Mouse (Mus musculus): ENCODE measurements at regions not wholly inside any gene's neighbourhood (a gene's known extent, or its start where the extent isn't known, plus 50 kb on each side); places are given as distances from the start of the nearest gene placed in this dataset.

GRCm38 (mm10) chr10:109160730-109161129 is 149.9 kb upstream of the Syt1 start:
- DNase-seq (ENCODE audit: low spot score) = no peak

GRCm38 (mm10) chr10:109155768-109156167 is 145.0 kb upstream of the Syt1 start:
- no peak for DNase-seq (ENCODE audit: low spot score)

- DNase-seq (ENCODE audit: low spot score) = no peak
These were observed 129.7 kb upstream of the Syt1 start for GRCm38 (mm10) chr10:109140421-109140938.

- DNase-seq (ENCODE audit: low spot score) = no peak
These were observed 126.3 kb upstream of the Syt1 start for GRCm38 (mm10) chr10:109136763-109137732.

GRCm38 (mm10) chr10:109134521-109134920 is 123.7 kb upstream of the Syt1 start:
- no peak for DNase-seq (ENCODE audit: low spot score)

- no peak for DNase-seq (ENCODE audit: low spot score)
These were observed 121.3 kb upstream of the Syt1 start for GRCm38 (mm10) chr10:109132091-109132573.

GRCm38 (mm10) chr10:109129552-109130110 is 118.8 kb upstream of the Syt1 start:
- no peak for DNase-seq (ENCODE audit: low spot score)

GRCm38 (mm10) chr10:109129068-109129467 is 118.3 kb upstream of the Syt1 start:
- DNase-seq (ENCODE audit: low spot score) = no peak

- no peak for DNase-seq (ENCODE audit: low spot score)
These were observed 115.9 kb upstream of the Syt1 start for GRCm38 (mm10) chr10:109126699-109127098.

- peak; percentile 62 for DNase-seq (ENCODE audit: low spot score)
These were observed 106.4 kb upstream of the Syt1 start for GRCm38 (mm10) chr10:109117143-109117542.

- DNase-seq (ENCODE audit: low spot score) = no peak
These were observed 104.3 kb upstream of the Syt1 start for GRCm38 (mm10) chr10:109115013-109115627.

GRCm38 (mm10) chr10:109105781-109106180 is 95.0 kb upstream of the Syt1 start:
- DNase-seq (ENCODE audit: low spot score) = no peak

GRCm38 (mm10) chr10:109092219-109092618 is 81.4 kb upstream of the Syt1 start:
- DNase-seq (ENCODE audit: low spot score) = no peak

GRCm38 (mm10) chr10:109079773-109080172 is 69.0 kb upstream of the Syt1 start:
- DNase-seq (ENCODE audit: low spot score) = no peak

GRCm38 (mm10) chr10:109074218-109074617 is 63.4 kb upstream of the Syt1 start:
- peak; percentile 8 for DNase-seq (ENCODE audit: low spot score)
